Mouse (Mus musculus) liver, adult 2 months (tissue): ENCODE data around the gene Armcx1.

Experiments
- CTCF ChIP-seq: fragments of 200-500 bp; IDR thresholded peaks from 2 replicates; pipeline ENCODE4 v1.5.1; 2011; ENCODE audit warnings: low read depth, low read length, control low read depth
- POLR2A ChIP-seq: fragments of 200-500 bp; IDR thresholded peaks from 2 replicates; pipeline ENCODE4 v1.6.1; 2011; ENCODE audit warnings: low read length, control low read depth; ENCODE audit not compliant: insufficient read depth; ENCODE audit errors: extremely low read depth

DNA sequence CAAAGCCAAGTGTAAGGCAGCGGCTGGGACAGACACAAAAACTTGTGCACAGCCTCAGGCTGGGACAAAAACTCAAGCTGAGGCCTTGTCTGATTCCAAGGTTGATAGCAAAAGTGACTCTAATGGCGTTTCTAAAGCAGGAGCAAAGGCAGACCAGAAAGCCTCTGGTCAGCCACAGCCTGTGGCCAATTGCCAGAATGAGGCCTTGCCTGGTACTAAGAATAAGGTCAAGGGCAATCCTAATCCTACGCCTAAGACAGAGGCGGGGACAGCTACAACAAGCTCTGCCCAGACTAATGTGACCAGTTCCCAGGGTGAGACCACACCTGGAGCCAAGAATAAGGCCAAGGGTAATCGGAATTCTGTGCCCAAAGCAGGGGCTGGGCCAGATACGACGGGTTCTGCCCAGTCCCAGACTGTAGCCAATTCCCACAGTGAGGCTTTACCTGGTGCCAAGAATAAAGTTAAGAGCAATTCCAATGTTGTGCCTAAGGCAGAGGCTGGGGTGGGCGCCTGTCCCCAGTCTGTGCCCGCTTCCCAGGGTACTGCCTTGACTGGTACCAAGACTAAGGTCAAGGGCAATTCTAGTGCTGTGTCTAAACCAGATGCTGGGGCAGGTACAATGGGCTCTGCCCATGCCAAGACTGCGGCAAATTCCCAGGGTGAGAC is 26.8 kb upstream of the Armcx1 start:
- TF ChIP-seq CTCF (no peak), POLR2A (no peak)
